Mouse (Mus musculus) bone marrow, adult 2 months (tissue): ENCODE data around the gene Tnni3.
A peak's percentile ranks its signal among the peaks of the same experiment; 100 is the strongest.

Experiments used
- CTCF ChIP-seq: fragments of 200-500 bp; IDR thresholded peaks from 2 replicates; pipeline ENCODE4 v1.5.1; 2011; ENCODE audit warnings: low read length, control low read depth; ENCODE audit not compliant: control insufficient read depth, insufficient read depth
- POLR2A ChIP-seq: fragments of 200-500 bp; IDR thresholded peaks from 2 replicates; pipeline ENCODE4 v1.6.1; 2011; ENCODE audit warnings: low read depth, mild to moderate bottlenecking, control low read depth, low read length, borderline replicate concordance; ENCODE audit not compliant: control insufficient read depth

DNA sequence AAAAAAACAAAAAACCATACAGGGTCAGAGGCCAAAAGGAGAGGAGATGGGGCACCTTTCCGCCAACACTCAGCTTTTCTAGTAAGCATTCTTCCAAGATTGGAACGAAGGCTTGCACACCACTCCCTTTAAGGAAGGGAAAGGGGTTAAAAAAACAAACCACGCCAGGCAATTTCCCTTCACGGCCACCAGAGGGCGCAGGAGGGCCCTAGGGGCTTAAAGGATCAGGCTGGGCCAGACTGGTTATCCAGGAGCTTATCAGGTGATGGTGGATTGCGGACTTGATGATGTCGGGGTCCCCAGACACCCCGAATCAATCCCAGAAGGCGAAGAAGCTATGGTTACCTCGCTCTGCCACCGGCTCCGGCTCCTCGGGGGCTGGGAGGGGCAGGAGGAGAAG, 10.8 kb downstream of the Tnni3 start:
- TF ChIP-seq CTCF (peak; percentile 85), POLR2A (no peak)
